Mouse (Mus musculus): Measurements from ENCODE around the gene Slc25a45.

Slc25a45 gene

GRCm38 (mm10) chr19:5928104-5928503, 50.5 kb downstream of the Slc25a45 start:
- DNase-seq (ENCODE audit: low spot score in 2 of 2) = no peak

- DNase-seq (ENCODE audit: low spot score in 2 of 2) = no peak
These were observed 50.9 kb downstream of the Slc25a45 start for GRCm38 (mm10) chr19:5928546-5928945.

GRCm38 (mm10) chr19:5929634-5930596, 52.3 kb downstream of the Slc25a45 start:
- no peak for DNase-seq (ENCODE audit: low spot score in 2 of 2)

- DNase-seq (ENCODE audit: low spot score in 2 of 2) = peak; percentile 58 to 65
These were observed 57.7 kb downstream of the Slc25a45 start for GRCm38 (mm10) chr19:5935266-5935665.
